Mouse (Mus musculus) heart, embryonic 14.5 days (tissue): ENCODE data around the gene C9. TPM values are rescaled to one million over a fixed set of nuclear protein-coding genes. Genes with fewer than 3 reads are reported as not detected.

Experiments
- ATAC-seq: fragments of 200-750 bp; cut with Nextera tagmentation; 2 replicates; pipeline ENCODE4 v1.8.0; 2017; ENCODE audit warnings: low read depth, moderate TSS enrichment; ENCODE audit not compliant: insufficient number of reproducible peaks, insufficient read depth, low FRiP score
- H3K27ac ChIP-seq, 2 experiments: fragments of 200-500 bp in 1 of 2; fragments of 300-500 bp in 1 of 2; sonication (generic) in 1 of 2; replicated peaks in 1 of 2; 2 replicates each; pipeline ENCODE4 v1.5.1; 2012 to 2014; ENCODE audit warnings: low read depth in 2 of 2, low read length in 2 of 2, control low read depth in 1 of 2, mild to moderate bottlenecking in 1 of 2, mixed read lengths in 1 of 2; ENCODE audit not compliant: control insufficient read depth in 1 of 2, insufficient read depth in 1 of 2
- H3K27me3 ChIP-seq: fragments of 300-500 bp; sonication (generic); 2 replicates; pipeline ENCODE4 v1.6.1; 2014; ENCODE audit warnings: mild to moderate bottlenecking, low read length, control low read depth; ENCODE audit not compliant: control insufficient read depth, insufficient read depth
- H3K36me3 ChIP-seq: fragments of 300-500 bp; sonication (generic); 2 replicates; pipeline ENCODE4 v1.6.1; 2014; ENCODE audit warnings: mild to moderate bottlenecking, control low read depth, low read length, mixed read lengths; ENCODE audit not compliant: control insufficient read depth, insufficient read depth
- H3K4me1 ChIP-seq, 2 experiments: fragments of 200-500 bp in 1 of 2; fragments of 300-500 bp in 1 of 2; sonication (generic) in 1 of 2; 2 replicates each; pipeline ENCODE4 v1.6.1; 2012 to 2014; ENCODE audit warnings: low read length in 2 of 2, control low read depth in 1 of 2, mixed read lengths in 1 of 2; ENCODE audit not compliant: control insufficient read depth in 2 of 2, insufficient read depth in 2 of 2
- H3K4me2 ChIP-seq: fragments of 300-500 bp; sonication (generic); 2 replicates; pipeline ENCODE4 v1.6.1; 2014; ENCODE audit warnings: mild to moderate bottlenecking, low read length
- H3K4me3 ChIP-seq, 2 experiments: fragments of 200-500 bp in 1 of 2; fragments of 300-500 bp in 1 of 2; sonication (generic) in 1 of 2; 2 replicates each; pipeline ENCODE4 v1.5.1; 2012 to 2014; ENCODE audit warnings: low read length in 2 of 2, mild to moderate bottlenecking in 2 of 2, control low read depth in 1 of 2, low read depth in 1 of 2, moderate library complexity in 1 of 2; ENCODE audit not compliant: control insufficient read depth in 1 of 2, insufficient read depth in 1 of 2
- H3K9ac ChIP-seq: fragments of 300-500 bp; sonication (generic); 2 replicates; pipeline ENCODE4 v1.6.1; 2014; ENCODE audit warnings: mild to moderate bottlenecking, low read length
- H3K9me3 ChIP-seq: fragments of 300-500 bp; sonication (generic); 2 replicates; pipeline ENCODE4 v1.6.1; 2016; ENCODE audit warnings: low read length, control low read depth; ENCODE audit not compliant: control insufficient read depth
- WGBS: fragments of 180-500 bp; shearing (Covaris S2); extraction: QIAGEN DNeasy Blood & Tissue Kit; methylation state at CpG from one replicate; pipeline ENCODE4 v1.1.7; 2014; 5-methylcytosine and 5-hydroxymethylcytosine counted together
- polyA plus RNA-seq: library from polyadenylated mRNA; unstranded; fragments of >200 nt; fragmentation: Nextera tagmentation; extraction: Ambion mirVana; gene quantifications from 2 replicates; pipeline ENCODE4 v1.2.1, GENCODE M21; 2014

The C9 gene
- not detected in 2 replicates for polyA plus RNA-seq

GRCm38 (mm10) chr15:6445135-6445534 lies at the start of gene C9:
Gene C9, plus strand, starts transcription at chr15:6445327.
- no peak for ATAC-seq
- 57% methylated on average over 2 of the region's 2 CpGs for WGBS
- Histone ChIP-seq H3K9ac (no peak within 1 kb of the TSS), H3K4me3 (no peak within 1 kb of the TSS), H3K36me3 (no peaks in the 10 kb centered on the region), H3K4me1 (peaks cover 5 to 6% of the 10 kb centered on the region in 2 experiments; a peak in 3 of 4 replicates), H3K9me3 (no peaks in the 10 kb centered on the region), H3K27me3 (no peaks in the 10 kb centered on the region), H3K27ac (no peak within 1 kb of the TSS), H3K4me2 (no peak within 1 kb of the TSS)

DNA sequence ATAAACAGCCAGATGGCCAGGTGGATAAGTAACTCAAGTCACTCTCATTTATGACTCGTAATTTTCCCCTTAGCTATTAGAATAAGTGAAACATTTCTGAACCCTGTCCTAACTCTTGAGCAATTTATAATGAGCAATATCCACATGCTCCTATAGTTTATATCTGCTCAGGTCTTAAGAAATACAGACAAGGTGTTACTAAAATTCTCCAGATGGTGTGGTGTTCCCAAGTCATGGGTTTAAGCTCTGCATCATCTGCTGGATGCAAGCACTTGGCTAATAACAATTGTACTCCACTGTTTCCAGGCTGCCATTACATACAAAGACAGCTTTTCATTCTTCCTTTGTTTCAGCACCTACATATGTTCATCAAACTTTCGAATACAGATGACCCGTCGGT lies 46.9 kb upstream of the C9 start:
- H3K4me3 ChIP-seq, result no peak overlapping the region
- H3K27ac ChIP-seq, result no peak overlapping the region
- no peaks in the 10 kb centered on the region for H3K27me3 ChIP-seq
- no peak for ATAC-seq
- 92% methylated on average over 4 of the region's 4 CpGs for WGBS
- peaks cover 5% of the 10 kb centered on the region; the same call in 1 of the 2 replicates for H3K36me3 ChIP-seq
- no peak overlapping the region for H3K4me2 ChIP-seq
- H3K4me1 ChIP-seq, result no peaks in the 10 kb centered on the region; a peak in 1 of 4 replicates
- no peaks in the 10 kb centered on the region for H3K9me3 ChIP-seq
- no peak overlapping the region for H3K9ac ChIP-seq

DNA sequence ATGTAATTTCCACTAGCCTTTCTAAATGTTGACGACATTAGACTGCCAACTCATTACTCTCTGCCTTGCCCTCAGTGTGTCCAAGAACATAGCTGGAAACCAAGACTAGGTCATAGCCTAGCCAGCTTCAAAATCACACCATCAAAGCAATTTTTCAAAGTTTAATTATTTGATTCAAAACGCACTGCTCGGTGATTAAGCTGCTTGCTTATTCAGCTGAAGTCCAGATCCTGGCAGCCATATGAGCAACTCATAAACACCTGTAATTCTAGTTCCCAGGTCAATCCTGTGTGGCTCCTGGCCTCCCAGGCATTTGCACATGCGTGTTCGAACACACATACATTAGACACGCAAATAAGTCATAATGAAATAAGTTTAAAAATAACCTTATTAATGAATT lies 46.2 kb upstream of the C9 start:
- Histone ChIP-seq H3K36me3 (peaks cover 5% of the 10 kb centered on the region; the same call in 1 of the 2 replicates), H3K4me3 (no peak overlapping the region), H3K9me3 (no peaks in the 10 kb centered on the region), H3K4me1 (no peaks in the 10 kb centered on the region), H3K4me2 (no peak overlapping the region), H3K9ac (no peak overlapping the region), H3K27me3 (no peaks in the 10 kb centered on the region), H3K27ac (no peak overlapping the region)
- no peak for ATAC-seq
- 90% methylated on average over 6 of the region's 6 CpGs for WGBS

GRCm38 (mm10) chr15:6400115-6400514 lies 45.0 kb upstream of the C9 start:
- H3K36me3 ChIP-seq, result peaks cover 5% of the 10 kb centered on the region; the same call in 1 of the 2 replicates
- H3K4me3 ChIP-seq, result no peak overlapping the region
- no peaks in the 10 kb centered on the region for H3K9me3 ChIP-seq
- no peak overlapping the region for H3K4me2 ChIP-seq
- ATAC-seq, result no peak
- H3K9ac ChIP-seq, result no peak overlapping the region
- H3K4me1 ChIP-seq, result no peaks in the 10 kb centered on the region
- H3K27ac ChIP-seq, result no peak overlapping the region
- no peaks in the 10 kb centered on the region for H3K27me3 ChIP-seq
- 64% methylated on average over 8 of the region's 8 CpGs for WGBS

GRCm38 (mm10) chr15:6402433-6402832 lies 42.7 kb upstream of the C9 start:
- Histone ChIP-seq H3K4me1 (no peaks in the 10 kb centered on the region), H3K4me3 (no peak overlapping the region), H3K4me2 (no peak overlapping the region), H3K36me3 (no peaks in the 10 kb centered on the region), H3K27me3 (no peaks in the 10 kb centered on the region), H3K27ac (no peak overlapping the region), H3K9me3 (no peaks in the 10 kb centered on the region), H3K9ac (no peak overlapping the region)
- ATAC-seq, result no peak
- 65% methylated on average over 2 of the region's 2 CpGs for WGBS

GRCm38 (mm10) chr15:6404172-6404571 lies 41.0 kb upstream of the C9 start:
- no peaks in the 10 kb centered on the region for H3K9me3 ChIP-seq
- 92% methylated on average over 5 of the region's 5 CpGs for WGBS
- no peak for ATAC-seq

GRCm38 (mm10) chr15:6406771-6407170 lies 38.4 kb upstream of the C9 start:
- Histone ChIP-seq H3K27me3 (no peaks in the 10 kb centered on the region), H3K9me3 (no peaks in the 10 kb centered on the region), H3K4me3 (no peak overlapping the region), H3K9ac (no peak overlapping the region), H3K36me3 (no peaks in the 10 kb centered on the region), H3K4me1 (0 out of 4 replicates have a peak, but pooled peaks cover 2 to 7% of the 10 kb centered on the region in 2 experiments), H3K27ac (no peak overlapping the region), H3K4me2 (no peak overlapping the region)
- 83% methylated on average over 6 of the region's 6 CpGs for WGBS
- ATAC-seq, result no peak

More at GRCm38 (mm10) chr15:6404172-6404571, 41.0 kb upstream of the C9 start:
- no peak overlapping the region for H3K4me3 ChIP-seq
- no peaks in the 10 kb centered on the region for H3K4me1 ChIP-seq
- H3K27ac ChIP-seq, result no peak overlapping the region
- no peak overlapping the region for H3K9ac ChIP-seq
- no peaks in the 10 kb centered on the region for H3K36me3 ChIP-seq
- no peak overlapping the region for H3K4me2 ChIP-seq
- no peaks in the 10 kb centered on the region for H3K27me3 ChIP-seq

GRCm38 (mm10) chr15:6409031-6409430 lies 36.1 kb upstream of the C9 start:
- no peaks in the 10 kb centered on the region for H3K36me3 ChIP-seq
- no peak overlapping the region for H3K4me2 ChIP-seq
- no peak for ATAC-seq
- no peak overlapping the region for H3K9ac ChIP-seq
- WGBS, result 84% methylated on average over 8 of the region's 8 CpGs
- no peaks in the 10 kb centered on the region for H3K9me3 ChIP-seq
- H3K4me3 ChIP-seq, result no peak overlapping the region
- H3K4me1 ChIP-seq, result peaks cover 2 to 10% of the 10 kb centered on the region in 2 experiments; a peak in 1 of 4 replicates
- H3K27ac ChIP-seq, result no peak overlapping the region
- H3K27me3 ChIP-seq, result no peaks in the 10 kb centered on the region
